Mouse (Mus musculus): ENCODE results near the gene Cdt1.

DNA sequence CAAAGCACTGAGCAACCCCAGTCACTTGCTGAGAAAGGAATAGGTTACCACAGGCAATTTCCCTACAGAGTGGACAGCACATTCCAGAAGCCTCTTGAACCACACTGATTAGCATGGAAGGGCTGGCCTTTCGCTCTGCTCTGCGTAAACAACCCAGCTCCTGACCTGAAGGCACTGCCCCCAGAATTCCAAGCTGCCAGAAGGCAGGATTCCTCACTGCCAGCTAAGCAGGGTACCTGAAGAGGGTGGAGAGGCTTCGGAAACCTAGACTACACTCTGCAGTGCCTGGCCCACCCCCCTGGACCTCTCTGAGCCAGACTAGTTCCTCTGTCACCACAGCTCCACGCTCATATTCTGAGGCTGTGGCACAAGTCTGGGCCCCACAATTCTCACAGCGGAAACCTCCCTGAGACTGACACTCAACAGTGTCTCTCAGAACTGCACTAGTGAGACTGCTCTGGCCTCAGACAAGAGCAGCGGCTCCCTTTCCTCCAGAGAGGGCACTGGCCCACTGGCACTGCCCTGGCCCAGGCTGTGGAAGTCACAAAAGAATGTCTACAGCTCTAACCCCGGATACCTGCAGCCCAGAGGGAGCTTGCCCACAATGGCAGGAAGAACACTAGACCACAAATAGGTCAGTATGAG, 41.2 kb upstream of the Cdt1 start:
- TF ChIP-seq CTCF (IDR thresholded peaks at IDR 0.05; ENCODE audit: extremely low read depth, insufficient read depth, insufficient read length, insufficient replicate concordance) (no peak), POLR2A (IDR thresholded peaks at IDR 0.05; ENCODE audit: low read depth, low read length) (no peak)

All from spleen, adult 2 months (tissue).